Mouse (Mus musculus) limb, embryonic 10.5 days (tissue): ENCODE results near the gene Map3k1. TPM values are rescaled to one million over a fixed set of nuclear protein-coding genes. Genes with fewer than 3 reads are reported as not detected.
"Not testable (repeated sequence)": the region's sequence is repeated elsewhere in the genome, so short reads cannot be mapped to it uniquely, and the experiment has no call there.

Source experiments
- DNase-seq: peaks from one replicate; pipeline ENCODE4 v3.0.0-alpha.2; 2017; ENCODE audit warnings: low spot score
- H3K27ac ChIP-seq: fragments of 300-500 bp; sonication (generic); 2 replicates; pipeline ENCODE4 v1.5.1; 2016; ENCODE audit warnings: mild to moderate bottlenecking
- H3K27me3 ChIP-seq: fragments of 300-500 bp; sonication (generic); 2 replicates; pipeline ENCODE4 v1.6.1; 2016; ENCODE audit warnings: low read depth, mild to moderate bottlenecking; ENCODE audit not compliant: poor library complexity, severe bottlenecking
- H3K36me3 ChIP-seq: fragments of 300-500 bp; sonication (generic); 2 replicates; pipeline ENCODE4 v1.6.1; 2016; ENCODE audit warnings: mild to moderate bottlenecking, moderate library complexity
- H3K4me1 ChIP-seq: fragments of 300-500 bp; sonication (generic); 2 replicates; pipeline ENCODE4 v1.6.1; 2016
- H3K4me3 ChIP-seq: fragments of 300-500 bp; sonication (generic); 2 replicates; pipeline ENCODE4 v1.5.1; 2016; ENCODE audit warnings: mild to moderate bottlenecking, moderate library complexity
- H3K9me3 ChIP-seq: fragments of 300-500 bp; sonication (generic); replicated peaks from 2 replicates; pipeline ENCODE4 v1.6.1; 2016; ENCODE audit warnings: mild to moderate bottlenecking
- WGBS: fragments of 180-500 bp; shearing (Covaris S2); methylation state at CpG from one replicate; pipeline ENCODE4 v1.1.7; 2016; 5-methylcytosine and 5-hydroxymethylcytosine counted together
- polyA plus RNA-seq: library from polyadenylated mRNA; unstranded; fragments of >200 nt; fragmentation: Nextera tagmentation; extraction: Ambion mirVana; gene quantifications from 2 replicates; pipeline ENCODE4 v1.2.1, GENCODE M21; 2016

Map3k1 gene
- polyA plus RNA-seq, 1 experiment from 2014 or later: 15.6 TPM

DNA sequence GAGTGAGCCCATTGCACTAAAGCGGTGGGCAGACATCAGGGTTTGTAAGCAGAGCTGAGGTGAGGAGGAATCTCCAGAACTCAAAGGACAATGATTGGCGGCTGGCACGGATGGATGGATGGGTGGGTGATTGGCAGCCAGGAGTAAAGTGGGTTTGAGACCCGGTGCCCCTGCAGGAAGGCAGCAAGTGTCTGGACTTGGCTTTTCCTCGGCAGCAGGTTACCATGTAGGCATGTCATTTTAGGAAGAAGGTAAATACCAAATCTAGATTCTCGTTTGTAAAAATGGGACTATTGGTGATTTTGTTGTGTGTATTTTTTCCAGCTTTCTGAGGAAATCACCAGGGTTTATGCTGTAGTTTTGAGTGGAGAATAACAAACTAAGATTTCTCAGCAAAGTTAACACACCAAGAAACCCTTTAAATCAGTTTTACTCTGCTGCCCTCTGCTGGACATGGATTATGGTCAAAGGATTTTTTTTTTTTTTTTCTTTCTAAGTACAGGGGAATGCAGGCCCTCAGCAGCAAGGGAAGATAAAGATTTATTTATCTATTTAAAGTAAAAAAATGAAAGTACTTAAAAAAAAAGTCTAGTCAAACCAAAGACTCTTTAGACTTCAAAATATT is 66.7 kb downstream of the Map3k1 start:
- Histone ChIP-seq H3K4me1 (no peaks in the 10 kb centered on the region), H3K27ac (no peak overlapping the region), H3K9me3 (no peaks in the 10 kb centered on the region), H3K27me3 (no peaks in the 10 kb centered on the region), H3K36me3 (peaks cover 4% of the 10 kb centered on the region; the same call in 1 of the 2 replicates), H3K4me3 (no peak overlapping the region)
- WGBS: 67% methylated on average over 6 of the region's 6 CpGs
- peak; percentile 44 for DNase-seq

- no peak overlapping the region for H3K4me3 ChIP-seq
- no peaks in the 10 kb centered on the region for H3K36me3 ChIP-seq
- no peaks in the 10 kb centered on the region for H3K4me1 ChIP-seq
- H3K27ac ChIP-seq: no peak overlapping the region
- no peak for DNase-seq
- no peaks in the 10 kb centered on the region for H3K27me3 ChIP-seq
- no peaks in the 10 kb centered on the region for H3K9me3 ChIP-seq
- WGBS: 83% methylated on average over 7 of the region's 7 CpGs
These were observed 67.4 kb downstream of the Map3k1 start for GRCm38 (mm10) chr13:111741204-111741990.

GRCm38 (mm10) chr13:111726898-111727297 is 81.9 kb downstream of the Map3k1 start:
- WGBS: 96% methylated on average over 5 of the region's 5 CpGs

GRCm38 (mm10) chr13:111725165-111726077 is 83.4 kb downstream of the Map3k1 start:
- H3K27ac ChIP-seq: peak overlapping the region; percentile 85
- under 1% methylated on average over 65 of the region's 65 CpGs for WGBS
- H3K4me3 ChIP-seq: peak overlapping the region; percentile 72
- no peaks in the 10 kb centered on the region for H3K27me3 ChIP-seq
- DNase-seq: peak; percentile 96
- peaks cover 10% of the 10 kb centered on the region for H3K4me1 ChIP-seq
- H3K36me3 ChIP-seq: 0 out of 2 replicates have a peak, but pooled peaks cover 1% of the 10 kb centered on the region
- no peaks in the 10 kb centered on the region; the same call in 1 of the 2 replicates for H3K9me3 ChIP-seq

More at GRCm38 (mm10) chr13:111726898-111727297, 81.9 kb downstream of the Map3k1 start:
- H3K27me3 ChIP-seq: no peaks in the 10 kb centered on the region
- peaks cover 10% of the 10 kb centered on the region for H3K4me1 ChIP-seq
- DNase-seq: no peak
- no peak overlapping the region for H3K4me3 ChIP-seq
- H3K27ac ChIP-seq: no peak overlapping the region
- H3K9me3 ChIP-seq: no peaks in the 10 kb centered on the region; the same call in 1 of the 2 replicates
- H3K36me3 ChIP-seq: no peaks in the 10 kb centered on the region

- H3K9me3 ChIP-seq: no peaks in the 10 kb centered on the region; the same call in 1 of the 2 replicates
- H3K27me3 ChIP-seq: no peaks in the 10 kb centered on the region
- under 1% methylated on average over 18 of the region's 18 CpGs for WGBS
- H3K36me3 ChIP-seq: peaks cover 8% of the 10 kb centered on the region
- H3K4me3 ChIP-seq: peak overlapping the region; percentile 72
- no peak for DNase-seq
- peaks cover 10% of the 10 kb centered on the region for H3K4me1 ChIP-seq
- H3K27ac ChIP-seq: peak overlapping the region; percentile 83
These were observed 84.0 kb downstream of the Map3k1 start for GRCm38 (mm10) chr13:111724811-111725164.

DNA sequence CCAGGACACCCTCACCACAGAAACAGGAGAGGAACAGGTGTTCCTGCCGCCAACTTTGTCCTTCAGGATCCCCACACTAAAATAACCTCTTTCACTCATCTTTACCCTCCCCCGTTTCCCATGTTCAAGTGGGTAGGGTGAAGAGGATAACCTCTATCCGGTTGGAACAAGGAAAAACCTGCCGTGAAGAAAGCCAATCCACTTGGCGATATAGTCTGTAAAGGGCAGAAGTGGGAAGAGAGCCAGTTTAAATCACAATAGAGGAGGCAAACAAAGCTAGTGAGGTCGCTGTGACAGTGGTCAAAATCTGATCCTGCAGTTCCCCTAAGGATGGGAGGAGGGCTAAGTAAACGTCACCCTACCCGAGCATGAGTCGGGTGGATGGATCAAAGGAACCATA is 89.1 kb downstream of the Map3k1 start:
- Histone ChIP-seq H3K4me1 (peaks cover 5% of the 10 kb centered on the region), H3K4me3 (no peak overlapping the region), H3K9me3 (no peaks in the 10 kb centered on the region), H3K36me3 (peaks cover 54% of the 10 kb centered on the region), H3K27ac (no peak overlapping the region), H3K27me3 (no peaks in the 10 kb centered on the region)
- 74% methylated on average over 9 of the region's 9 CpGs for WGBS
- DNase-seq: no peak

GRCm38 (mm10) chr13:111710531-111710930 is 98.3 kb downstream of the Map3k1 start:
- Histone ChIP-seq H3K9me3 (no peaks in the 10 kb centered on the region), H3K4me1 (no peaks in the 10 kb centered on the region), H3K4me3 (no peak overlapping the region), H3K36me3 (peaks cover 100% of the 10 kb centered on the region), H3K27ac (no peak overlapping the region), H3K27me3 (no peaks in the 10 kb centered on the region)
- DNase-seq: peak; percentile 1
- 92% methylated on average over 4 of the region's 4 CpGs for WGBS

DNA sequence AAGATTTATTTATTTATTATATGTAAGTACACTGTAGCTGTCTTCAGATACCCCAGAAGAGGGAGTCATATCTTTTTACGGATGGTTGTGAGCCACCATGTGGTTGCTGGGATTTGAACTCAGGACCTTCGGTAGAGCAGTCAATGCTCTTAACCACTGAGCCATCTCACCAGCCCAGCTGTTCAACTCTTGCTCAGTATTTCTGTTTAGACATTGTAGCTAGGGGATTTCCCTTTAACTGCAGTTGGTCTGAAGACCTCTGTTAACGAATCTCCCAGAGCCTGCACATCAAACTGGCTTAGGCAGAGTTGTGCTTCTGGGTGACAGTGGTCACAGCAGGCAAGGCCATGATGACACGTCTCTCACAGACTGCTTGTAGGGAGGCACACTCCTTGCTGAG is 104.8 kb downstream of the Map3k1 start:
- H3K27me3 ChIP-seq, H3K4me3 ChIP-seq, DNase-seq, H3K27ac ChIP-seq, H3K4me1 ChIP-seq, H3K9me3 ChIP-seq: not testable (repeated sequence)
- peaks cover 83% of the 10 kb centered on the region for H3K36me3 ChIP-seq
- 89% methylated on average over 4 of the region's 4 CpGs for WGBS

DNA sequence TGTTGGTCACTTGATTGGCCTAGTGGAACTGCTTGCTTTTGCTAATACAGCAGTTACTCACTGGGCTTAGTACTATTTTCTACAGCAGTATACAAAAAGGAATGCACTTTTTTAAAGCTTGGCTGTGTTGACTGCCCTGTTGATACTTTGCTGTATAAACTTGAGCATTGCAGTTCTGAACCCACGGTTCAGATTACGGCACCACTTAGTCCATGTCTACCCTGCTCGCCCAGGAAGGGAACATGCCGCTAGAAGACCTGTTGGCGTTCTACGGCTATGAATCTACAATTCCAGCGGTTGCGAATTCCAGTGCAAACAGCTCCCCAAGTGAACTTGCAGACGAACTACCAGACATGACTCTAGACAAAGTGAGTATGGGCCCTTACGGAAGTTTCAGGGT is 105.4 kb downstream of the Map3k1 start:
- H3K36me3 ChIP-seq: peaks cover 77% of the 10 kb centered on the region
- no peaks in the 10 kb centered on the region for H3K4me1 ChIP-seq
- DNase-seq: no peak
- no peaks in the 10 kb centered on the region for H3K9me3 ChIP-seq
- no peak overlapping the region for H3K27ac ChIP-seq
- no peak overlapping the region for H3K4me3 ChIP-seq
- WGBS: 98% methylated on average over 10 of the region's 10 CpGs
- H3K27me3 ChIP-seq: no peaks in the 10 kb centered on the region

Other genes starting within 250 kb of the Map3k1 start
- not detected in 2 replicates for gene Gm10198, start 216.2 kb downstream of the Map3k1 start, polyA plus RNA-seq
- 19.4 and 21.7 TPM in 2 replicates for gene Mier3, start 128.0 kb downstream of the Map3k1 start, polyA plus RNA-seq